8 mouse cellular contexts compared by ENCODE assay signal in genomic region chr1:180945001-180945980, GRCm38 (mm10). TPM values are rescaled to one million over a fixed set of nuclear protein-coding genes. Genes with fewer than 3 reads are reported as not detected.
DNase-seq lines count a peak whose midpoint lies in the region; ATAC-seq and TF ChIP-seq lines count a peak whose summit lies in the region.

No protein-coding gene starts in this region.

- H3K27me3 ChIP-seq in G1E (ENCODE audit: insufficient read depth, low read length), result peaks cover 24% of the 10 kb centered on the region
- peaks cover 34% of the 10 kb centered on the region for H3K27me3 ChIP-seq in embryonic facial prominence, embryonic 12.5 days
- H3K27me3 ChIP-seq in heart, embryonic 10.5 days (ENCODE audit: insufficient read depth, poor library complexity, severe bottlenecking), result peaks cover 34% of the 10 kb centered on the region
- H3K27me3 ChIP-seq in kidney, embryonic 16.5 days (ENCODE audit: insufficient read depth, low read length), result peaks cover 4% of the 10 kb centered on the region
- H3K27me3 ChIP-seq in lung, embryonic 14.5 days (ENCODE audit: insufficient read depth, low read length), result no peaks in the 10 kb centered on the region

- DNase-seq in 3T3-L1 (ENCODE audit: low read depth, low spot score), result peak; percentile 93
- DNase-seq in G1E (ENCODE audit: low spot score), result peak; percentile 66
- DNase-seq in heart, embryonic 10.5 days (ENCODE audit: low spot score), result peak; percentile 87
- DNase-seq in lung, embryonic 14.5 days, result peak; percentile 87
- peak; percentile 78 for DNase-seq in retina, postnatal 1 day
- DNase-seq in right cerebral cortex, postnatal 4 days, result no peak

- peak overlapping the region; percentile 33 for H3K4me2 ChIP-seq in embryonic facial prominence, embryonic 12.5 days (replicated peaks)
- peak overlapping the region; percentile 46 for H3K4me2 ChIP-seq in kidney, embryonic 16.5 days (replicated peaks; ENCODE audit: low read depth, low read length)
- peak overlapping the region; percentile 56 for H3K4me2 ChIP-seq in lung, embryonic 14.5 days

- peaks cover 50% of the 10 kb centered on the region for H3K4me1 ChIP-seq in G1E (ENCODE audit: insufficient read depth, low read depth, low read length)
- H3K4me1 ChIP-seq in embryonic facial prominence, embryonic 12.5 days, result peaks cover 32% of the 10 kb centered on the region
- peaks cover 51% of the 10 kb centered on the region for H3K4me1 ChIP-seq in heart, embryonic 10.5 days
- H3K4me1 ChIP-seq in kidney, embryonic 16.5 days (ENCODE audit: insufficient read depth, low read length), result peaks cover 37% of the 10 kb centered on the region
- peaks cover 14% of the 10 kb centered on the region; the same call in 1 of the 2 replicates for H3K4me1 ChIP-seq in lung, embryonic 14.5 days (ENCODE audit: insufficient read depth)

- whole genome bisulfite sequencing in embryonic facial prominence, embryonic 12.5 days, result 23% methylated on average over 20 of the region's 20 CpGs
- WGBS in heart, embryonic 10.5 days, result 33% methylated on average over 20 of the region's 20 CpGs
- WGBS in kidney, embryonic 16.5 days, result 31% methylated on average over 20 of the region's 20 CpGs
- WGBS in lung, embryonic 14.5 days, result 29% methylated on average over 20 of the region's 20 CpGs

- peak overlapping the region; percentile 82 for H3K27ac ChIP-seq in embryonic facial prominence, embryonic 12.5 days
- peak overlapping the region; percentile 71 for H3K27ac ChIP-seq in heart, embryonic 10.5 days
- H3K27ac ChIP-seq in kidney, embryonic 16.5 days (ENCODE audit: low read length), result peak overlapping the region; percentile 84
- peak overlapping the region; percentile 68 for H3K27ac ChIP-seq in lung, embryonic 14.5 days (ENCODE audit: low read depth)

- ATAC-seq in G1E (ENCODE audit: extremely low read depth, insufficient number of reproducible peaks, low FRiP score, poor library complexity, severe bottlenecking), result peak; percentile 65
- ATAC-seq in embryonic facial prominence, embryonic 12.5 days (ENCODE audit: insufficient number of reproducible peaks, insufficient read depth, low FRiP score, low TSS enrichment), result peak; percentile 84
- peak; percentile 76 for ATAC-seq in kidney, embryonic 16.5 days (ENCODE audit: low FRiP score, low TSS enrichment)
- ATAC-seq in lung, embryonic 14.5 days (ENCODE audit: insufficient read depth), result peak; percentile 83

- no peak for TF ChIP-seq CTCF in G1E (IDR thresholded peaks at IDR 0.05; ENCODE audit: low read depth, low read length)
- no peak for TF ChIP-seq CTCF in lung, embryonic 14.5 days (IDR thresholded peaks at IDR 0.05; ENCODE audit: low read depth)

- H3K9me3 ChIP-seq in G1E (replicated peaks), result no peaks in the 10 kb centered on the region
- H3K9me3 ChIP-seq in embryonic facial prominence, embryonic 12.5 days, result no peaks in the 10 kb centered on the region
- no peaks in the 10 kb centered on the region for H3K9me3 ChIP-seq in heart, embryonic 10.5 days
- H3K9me3 ChIP-seq in kidney, embryonic 16.5 days (ENCODE audit: low read length), result no peaks in the 10 kb centered on the region
- H3K9me3 ChIP-seq in lung, embryonic 14.5 days (ENCODE audit: low read depth, low read length), result no peaks in the 10 kb centered on the region

- H3K4me3 ChIP-seq in G1E (ENCODE audit: low read depth, low read length), result peak overlapping the region; percentile 31; the same call in 1 of the 2 replicates
- H3K4me3 ChIP-seq in embryonic facial prominence, embryonic 12.5 days, result no peak overlapping the region
- H3K4me3 ChIP-seq in heart, embryonic 10.5 days, result no peak overlapping the region
- H3K4me3 ChIP-seq in kidney, embryonic 16.5 days (ENCODE audit: low read length), result peak overlapping the region; percentile 29
- H3K4me3 ChIP-seq in lung, embryonic 14.5 days (ENCODE audit: low read depth, low read length), result peak overlapping the region; percentile 8; the same call in 1 of the 2 replicates

- H3K36me3 ChIP-seq in G1E (replicated peaks), result peaks cover 31% of the 10 kb centered on the region
- H3K36me3 ChIP-seq in embryonic facial prominence, embryonic 12.5 days, result no peaks in the 10 kb centered on the region
- H3K36me3 ChIP-seq in heart, embryonic 10.5 days, result peaks cover 30% of the 10 kb centered on the region; the same call in 1 of the 2 replicates
- H3K36me3 ChIP-seq in kidney, embryonic 16.5 days (ENCODE audit: insufficient read depth, low read length), result peaks cover 7% of the 10 kb centered on the region
- peaks cover 18% of the 10 kb centered on the region; the same call in 1 of the 2 replicates for H3K36me3 ChIP-seq in lung, embryonic 14.5 days (ENCODE audit: insufficient read depth)

- H3K9ac ChIP-seq in embryonic facial prominence, embryonic 12.5 days, result no peak overlapping the region; the same call in 1 of the 2 replicates
- 0 out of 2 replicates have a peak overlapping the region, but pooled peaks have one; percentile 44 for H3K9ac ChIP-seq in kidney, embryonic 16.5 days (replicated peaks; ENCODE audit: low read length)
- H3K9ac ChIP-seq in lung, embryonic 14.5 days, result peak overlapping the region; percentile 27

RNA-seq across cellular contexts. Expression of gene Tmem63a, which starts 3.1 kb away (rescaled TPM):
- total RNA-seq in G1E (2014; fragmentation: Nextera tagmentation) (3.2 and 4.3 TPM in 2 replicates), G1E (2017) (2.8 and 3.1 TPM in 2 replicates)
- polyA plus RNA-seq in G1E (2012), result 2.8 and 3.4 TPM in 2 replicates
- 8.8 and 8.9 TPM in 2 replicates for polyA plus RNA-seq in embryonic facial prominence, embryonic 12.5 days (2016; fragmentation: Nextera tagmentation; extraction: Ambion mirVana)
- 6.6 and 9.0 TPM in 2 replicates for polyA plus RNA-seq in heart, embryonic 10.5 days (2016; fragmentation: Nextera tagmentation; extraction: Ambion mirVana)
- 11.8 and 13.1 TPM in 2 replicates for polyA plus RNA-seq in kidney, embryonic 16.5 days (2015; fragmentation: Nextera tagmentation; extraction: Ambion mirVana)
- 10.4 and 10.9 TPM in 2 replicates for polyA plus RNA-seq in lung, embryonic 14.5 days (2014; fragmentation: Nextera tagmentation; extraction: Ambion mirVana)

RNA-seq across cellular contexts. Expression of gene Lefty1, which starts 10.5 kb away (rescaled TPM):
- total RNA-seq in G1E (2014; fragmentation: Nextera tagmentation) (not detected in 2 replicates), G1E (2017) (not detected in 2 replicates)
- polyA plus RNA-seq in G1E (2012), result 0.08 TPM in 1 of 2 replicates, not detected in the other
- 1.2 and 2.4 TPM in 2 replicates for polyA plus RNA-seq in embryonic facial prominence, embryonic 12.5 days (2016; fragmentation: Nextera tagmentation; extraction: Ambion mirVana)
- polyA plus RNA-seq in heart, embryonic 10.5 days (2016; fragmentation: Nextera tagmentation; extraction: Ambion mirVana), result 0.89 and 1.1 TPM in 2 replicates
- polyA plus RNA-seq in kidney, embryonic 16.5 days (2015; fragmentation: Nextera tagmentation; extraction: Ambion mirVana), result 1.2 TPM in 2 replicates
- 1.1 TPM in 2 replicates for polyA plus RNA-seq in lung, embryonic 14.5 days (2014; fragmentation: Nextera tagmentation; extraction: Ambion mirVana)

RNA-seq across cellular contexts. Expression of gene Pycr2, which starts 41.2 kb away (rescaled TPM):
- total RNA-seq in G1E (2014; fragmentation: Nextera tagmentation) (22.7 and 24.8 TPM in 2 replicates), G1E (2017) (23.2 and 26.4 TPM in 2 replicates)
- polyA plus RNA-seq in G1E (2012), result 122 and 154 TPM in 2 replicates
- polyA plus RNA-seq in embryonic facial prominence, embryonic 12.5 days (2016; fragmentation: Nextera tagmentation; extraction: Ambion mirVana), result 110 and 112 TPM in 2 replicates
- 89.4 and 114 TPM in 2 replicates for polyA plus RNA-seq in heart, embryonic 10.5 days (2016; fragmentation: Nextera tagmentation; extraction: Ambion mirVana)
- 111 TPM in 2 replicates for polyA plus RNA-seq in kidney, embryonic 16.5 days (2015; fragmentation: Nextera tagmentation; extraction: Ambion mirVana)
- polyA plus RNA-seq in lung, embryonic 14.5 days (2014; fragmentation: Nextera tagmentation; extraction: Ambion mirVana), result 83.7 and 92.5 TPM in 2 replicates

RNA-seq across cellular contexts. Expression of gene Lefty2, which starts 52.4 kb away (rescaled TPM):
- total RNA-seq in G1E (2014; fragmentation: Nextera tagmentation), result not detected in 2 replicates
- 0.06 and 0.11 TPM in 2 replicates for total RNA-seq in G1E (2017)
- not detected in 2 replicates for polyA plus RNA-seq in G1E (2012)
- 0.22 and 0.67 TPM in 2 replicates for polyA plus RNA-seq in embryonic facial prominence, embryonic 12.5 days (2016; fragmentation: Nextera tagmentation; extraction: Ambion mirVana)
- polyA plus RNA-seq in heart, embryonic 10.5 days (2016; fragmentation: Nextera tagmentation; extraction: Ambion mirVana), result 0.23 TPM in 2 replicates
- 0.12 TPM in 1 of 2 replicates, not detected in the other for polyA plus RNA-seq in kidney, embryonic 16.5 days (2015; fragmentation: Nextera tagmentation; extraction: Ambion mirVana)
- polyA plus RNA-seq in lung, embryonic 14.5 days (2014; fragmentation: Nextera tagmentation; extraction: Ambion mirVana), result 0.08 TPM in 1 of 2 replicates, not detected in the other

Comparison
In these comparisons a context has a peak if more than half of its experiments do, and no peak if none do; other contexts are left out.
1. H3K4me3 ChIP-seq: peak in G1E (single experiment), kidney, embryonic 16.5 days (single experiment) and lung, embryonic 14.5 days (single experiment); none in embryonic facial prominence, embryonic 12.5 days (single experiment) and heart, embryonic 10.5 days (single experiment).
2. Peak in every context shown above with its lines, with median percentiles within 50 percentile points of each other: ATAC-seq, H3K27ac ChIP-seq and H3K4me2 ChIP-seq.